Mouse (Mus musculus): ENCODE measurements around the gene Zcchc14. TPM values are rescaled to one million over a fixed set of nuclear protein-coding genes. Genes with fewer than 3 reads are reported as not detected.
A peak's percentile ranks its signal among the peaks of the same experiment; 100 is the strongest.

Gene Zcchc14
- total RNA-seq (2021), result 10 to 100 TPM; 69.6 to 72.8 TPM
- long read RNA-seq, experiment 1, full-length matches to known transcripts, result 16 of 47 reads
- long read RNA-seq, experiment 1, partial matches to known transcripts, result 21 of 47 reads
- long read RNA-seq, experiment 1, other reads (novel, unspliced or antisense), result 10 of 47 reads
- long read RNA-seq, experiment 2, full-length matches to known transcripts, result 17 of 63 reads
- long read RNA-seq, experiment 2, partial matches to known transcripts, result 29 of 63 reads
- long read RNA-seq, experiment 2, other reads (novel, unspliced or antisense), result 17 of 63 reads

DNA sequence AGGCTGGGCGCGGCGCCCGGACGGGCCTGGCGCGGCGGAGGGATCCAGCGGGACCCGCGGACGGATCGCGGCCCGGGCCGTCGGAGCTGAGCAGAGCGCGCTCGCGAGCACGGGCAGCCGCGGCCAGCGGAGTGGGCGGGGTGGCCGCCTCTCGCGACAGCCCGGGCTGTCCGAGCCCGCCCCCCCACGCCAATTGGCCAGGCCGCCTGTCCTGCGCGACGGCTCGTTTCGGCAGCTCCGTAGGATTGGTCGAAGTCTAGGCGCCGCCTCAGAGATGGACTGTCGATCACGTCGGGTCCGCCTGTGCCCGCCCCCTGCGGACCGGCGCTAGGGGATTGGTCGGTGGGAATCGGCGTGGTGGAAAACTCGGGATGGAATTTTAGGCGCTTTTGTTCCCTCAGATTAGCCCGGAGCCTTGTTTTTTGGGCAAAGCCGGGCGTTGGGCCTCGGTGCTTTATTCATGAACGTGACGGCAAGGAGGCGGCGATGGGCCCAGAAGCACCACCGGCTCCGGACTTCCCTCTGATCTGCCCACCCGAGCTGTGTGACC, at the start of gene Zcchc14:
Gene Zcchc14 (minus strand): TSS at position 128 of the 550 bp plus-strand sequence.
- peak within 1 kb of the TSS; percentile 99 for H3K27ac ChIP-seq
- peak; percentile 97 to 99 for DNase-seq (ENCODE audit: extremely low spot score in 1 of 2, low spot score in 2 of 2)
- H3K4me3 ChIP-seq, result peak within 1 kb of the TSS; percentile 83
- TF ChIP-seq CTCF (IDR thresholded peaks at IDR 0.05), result no peak
- intact Hi-C loops (cut with DNase I), result loop anchor here (2.0 to 5.0 kb wide), 2 partner anchors 78 to 254 kb away; partner anchors contain the start of gene Slc7a5

DNA sequence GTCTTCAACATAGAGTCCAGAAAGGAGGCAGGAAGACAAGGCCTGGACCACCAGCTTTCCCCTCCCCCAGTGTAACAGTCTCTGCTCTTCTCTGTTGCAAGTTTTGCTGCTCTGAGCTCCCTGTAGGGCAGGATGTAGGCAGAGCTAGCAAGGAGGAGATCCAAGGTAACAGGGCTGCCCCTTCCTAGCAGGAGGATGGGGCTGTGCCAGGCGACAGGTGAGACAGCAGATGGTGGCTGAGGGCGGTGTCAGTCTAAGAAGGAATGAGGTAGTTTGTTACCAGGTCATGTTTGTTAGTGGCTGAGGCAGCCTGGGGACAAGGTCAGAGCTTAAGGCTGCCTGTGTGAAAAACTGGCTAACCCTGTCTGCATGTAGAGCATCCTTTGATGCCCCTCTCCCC, 47.2 kb upstream of the Zcchc14 start:
- intact Hi-C loops (cut with DNase I), result no loop called here
- no peak for DNase-seq (ENCODE audit: extremely low spot score in 1 of 2, low spot score in 2 of 2)
- TF ChIP-seq CTCF (IDR thresholded peaks at IDR 0.05), result no peak
- Histone ChIP-seq H3K27ac (no peak overlapping the region), H3K4me3 (no peak overlapping the region)

DNA sequence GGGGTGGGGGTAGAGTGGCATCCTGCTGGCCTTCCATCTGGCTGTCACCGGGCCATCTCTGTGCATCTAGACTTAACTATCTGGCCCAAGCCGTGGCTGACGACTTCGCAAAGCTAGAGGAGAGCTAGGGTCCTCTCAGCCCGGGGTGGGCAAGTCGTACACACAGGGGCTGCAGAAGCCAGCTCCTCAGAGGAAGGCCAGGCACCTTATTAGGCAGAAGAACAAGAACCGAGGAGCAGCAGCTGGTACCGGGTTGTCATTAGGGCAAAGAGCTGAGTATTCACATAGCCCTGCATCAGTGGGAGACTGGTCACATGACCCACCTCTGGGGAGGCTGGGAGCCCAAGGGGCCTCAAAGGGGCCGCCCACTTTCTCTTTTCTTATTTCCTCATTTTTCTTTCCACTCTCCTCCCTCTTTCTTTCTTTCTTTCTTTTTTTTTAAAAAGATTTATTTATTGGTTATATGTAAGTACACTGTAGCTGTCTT, 46.0 kb upstream of the Zcchc14 start:
- Histone ChIP-seq H3K4me3 (no peak overlapping the region), H3K27ac (no peak overlapping the region)
- no peak for DNase-seq (ENCODE audit: extremely low spot score in 1 of 2, low spot score in 2 of 2)
- intact Hi-C loops (cut with DNase I), result no loop called here
- TF ChIP-seq CTCF (IDR thresholded peaks at IDR 0.05), result no peak

- no peak for DNase-seq (ENCODE audit: extremely low spot score in 1 of 2, low spot score in 2 of 2)
- Histone ChIP-seq H3K4me3 (no peak overlapping the region), H3K27ac (peak overlapping the region; percentile 29; the same call in 1 of the 2 replicates)
- intact Hi-C loops (cut with DNase I), result no loop called here
- TF ChIP-seq CTCF (IDR thresholded peaks at IDR 0.05), result no peak
These were observed 45.3 kb upstream of the Zcchc14 start for GRCm38 (mm10) chr8:121697735-121698614.

DNA sequence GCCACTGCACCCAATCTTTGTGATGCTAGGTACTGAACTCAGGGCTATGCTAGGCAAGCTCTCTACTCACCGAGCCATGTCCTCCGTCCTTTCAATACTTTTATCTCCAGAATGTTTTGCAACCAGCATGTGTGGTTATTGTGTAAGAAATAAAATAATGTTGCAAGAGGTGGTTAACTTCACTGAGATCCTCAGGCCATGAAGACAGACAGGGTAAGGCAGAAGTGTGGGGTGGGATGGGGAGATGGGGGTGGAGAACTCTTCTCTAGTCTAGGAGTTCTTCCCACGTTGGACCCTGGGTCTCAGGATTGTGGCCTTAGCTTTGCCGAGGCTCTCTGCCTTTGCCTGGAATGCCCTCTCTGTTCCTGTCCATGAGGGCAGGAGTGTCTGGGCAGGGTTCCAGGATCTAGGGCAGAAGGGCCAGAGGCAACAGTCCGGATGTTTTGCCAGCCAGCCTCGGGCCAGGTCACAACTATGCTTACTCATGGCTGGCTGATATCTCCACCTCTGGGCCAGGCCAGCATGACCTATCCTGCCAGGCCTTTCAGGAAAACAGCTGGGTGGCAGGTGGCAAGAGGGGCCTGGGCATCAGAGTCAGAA, 43.0 kb upstream of the Zcchc14 start:
- DNase-seq (ENCODE audit: extremely low spot score in 1 of 2, low spot score in 2 of 2), result no peak
- intact Hi-C loops (cut with DNase I), result no loop called here
- Histone ChIP-seq H3K4me3 (no peak overlapping the region), H3K27ac (no peak overlapping the region)
- TF ChIP-seq CTCF (IDR thresholded peaks at IDR 0.05), result no peak

DNA sequence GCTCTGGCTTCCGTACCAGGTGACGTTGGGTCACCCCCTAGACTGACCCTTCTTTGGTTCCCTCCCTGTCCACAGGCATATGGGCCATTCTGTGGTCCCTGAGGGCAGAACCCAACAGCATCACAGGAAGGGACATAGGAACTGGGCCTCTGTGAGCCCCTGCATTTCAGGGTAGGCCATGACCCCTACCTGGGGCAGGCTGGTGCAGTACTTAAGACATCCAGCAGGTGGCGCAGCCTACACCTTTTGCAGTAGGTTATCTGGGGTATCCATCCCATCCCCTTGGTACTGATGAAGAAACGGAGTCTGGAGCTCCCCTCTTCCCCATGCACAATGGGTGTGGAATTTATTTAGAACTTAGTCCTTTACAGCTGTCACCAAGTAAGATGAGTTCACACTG, 41.8 kb upstream of the Zcchc14 start:
- peak; percentile 95 for TF ChIP-seq CTCF (IDR thresholded peaks at IDR 0.05)
- DNase-seq (ENCODE audit: extremely low spot score in 1 of 2, low spot score in 2 of 2), result peak; percentile 48 to 49
- no peak overlapping the region for H3K4me3 ChIP-seq
- no peak overlapping the region for H3K27ac ChIP-seq
- intact Hi-C loops (cut with DNase I), result loop anchor here (5.0 kb wide), 1 partner anchor 138 kb away; no protein-coding TSS in a partner anchor

DNA sequence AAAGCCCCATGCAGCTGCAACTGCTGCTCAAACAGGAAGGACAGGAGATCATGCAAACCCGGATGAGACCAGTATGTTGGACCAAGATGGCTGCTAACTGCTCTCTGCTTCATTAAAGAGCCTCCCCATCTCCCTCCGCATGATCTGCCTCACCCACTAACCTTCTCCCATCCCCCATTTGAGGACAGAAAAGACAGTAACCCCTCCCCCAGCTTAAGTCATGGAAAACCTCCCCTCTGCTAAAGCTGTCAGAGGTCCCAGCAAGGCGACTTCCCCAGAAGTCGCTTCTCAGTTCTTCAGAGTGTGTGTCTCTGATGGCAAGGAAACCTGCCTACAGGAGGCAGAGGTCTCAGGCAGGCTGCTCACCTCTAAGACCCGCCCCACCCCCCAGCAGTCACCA, 35.8 kb upstream of the Zcchc14 start:
- no peak overlapping the region for H3K4me3 ChIP-seq
- peak overlapping the region; percentile 86; the same call in 1 of the 2 replicates for H3K27ac ChIP-seq
- TF ChIP-seq CTCF (IDR thresholded peaks at IDR 0.05), result no peak
- intact Hi-C loops (cut with DNase I), result no loop called here
- no peak for DNase-seq (ENCODE audit: extremely low spot score in 1 of 2, low spot score in 2 of 2)

DNA sequence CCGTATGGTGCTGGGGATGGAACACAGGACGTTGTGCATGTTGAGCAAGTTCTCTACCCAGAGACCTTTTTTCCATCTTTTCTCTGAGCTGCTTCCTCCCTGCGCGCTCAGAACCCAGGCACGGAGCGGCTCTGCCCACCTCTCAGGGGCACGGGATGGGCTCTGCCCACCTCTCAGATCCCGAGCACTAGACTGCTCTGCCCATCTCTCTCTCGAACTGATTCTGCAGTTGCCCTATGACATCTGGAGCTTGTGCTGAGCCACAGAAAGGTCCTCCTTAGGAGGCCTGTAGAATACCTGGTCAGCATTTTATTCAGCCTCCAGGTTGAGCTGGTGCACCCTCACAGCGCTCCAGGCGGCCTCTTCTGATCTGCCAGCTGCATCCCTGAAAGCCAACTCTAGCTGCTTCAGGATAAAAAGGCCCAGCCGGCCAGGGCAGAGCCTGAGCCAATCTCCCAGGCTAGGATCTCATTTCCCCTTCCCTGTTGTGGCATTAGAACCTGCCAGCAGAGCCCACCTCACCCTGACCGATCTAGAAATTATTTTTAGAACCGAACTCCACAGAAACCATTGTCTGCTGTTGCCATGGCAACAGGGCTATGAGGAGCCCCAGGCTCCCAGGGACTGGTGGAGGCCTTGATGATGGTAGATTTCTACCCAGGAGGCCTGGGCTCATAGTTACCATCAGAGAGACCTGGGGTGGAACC, 34.9 kb upstream of the Zcchc14 start:
- peak overlapping the region; percentile 86 for H3K27ac ChIP-seq
- intact Hi-C loops (cut with DNase I), result no loop called here
- no peak; the same call in 1 of the 2 replicates for TF ChIP-seq CTCF (IDR thresholded peaks at IDR 0.05)
- DNase-seq (ENCODE audit: extremely low spot score in 1 of 2, low spot score in 2 of 2), result peak; percentile 49 to 67
- no peak overlapping the region for H3K4me3 ChIP-seq

DNA sequence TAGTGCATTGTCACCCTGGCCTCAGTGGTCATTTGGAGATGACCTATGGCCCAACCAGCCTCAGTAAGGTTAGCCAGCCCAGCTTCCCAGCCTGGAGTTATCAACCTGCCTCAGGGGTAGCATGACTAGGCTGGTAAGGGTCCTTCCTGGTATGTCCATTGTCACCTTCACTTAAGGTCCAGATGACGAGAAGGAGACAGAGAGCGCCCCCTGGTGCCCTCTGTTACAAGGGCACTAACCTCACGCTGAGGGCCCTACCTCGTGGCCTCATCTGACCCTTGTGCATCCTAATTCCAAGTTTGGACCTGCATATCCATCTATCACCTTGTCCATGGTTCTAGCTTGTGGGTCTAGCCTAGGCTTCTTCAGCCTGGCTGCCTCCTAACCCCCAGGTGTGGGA, 32.7 kb upstream of the Zcchc14 start:
- Histone ChIP-seq H3K27ac (no peak overlapping the region), H3K4me3 (no peak overlapping the region)
- TF ChIP-seq CTCF (IDR thresholded peaks at IDR 0.05), result peak; percentile 78
- DNase-seq (ENCODE audit: extremely low spot score in 1 of 2, low spot score in 2 of 2), result peak in 1 of 2 experiments; percentile 33
- intact Hi-C loops (cut with DNase I), result loop anchor here (2.0 kb wide), 1 partner anchor 77 kb away; no protein-coding TSS in a partner anchor

DNA sequence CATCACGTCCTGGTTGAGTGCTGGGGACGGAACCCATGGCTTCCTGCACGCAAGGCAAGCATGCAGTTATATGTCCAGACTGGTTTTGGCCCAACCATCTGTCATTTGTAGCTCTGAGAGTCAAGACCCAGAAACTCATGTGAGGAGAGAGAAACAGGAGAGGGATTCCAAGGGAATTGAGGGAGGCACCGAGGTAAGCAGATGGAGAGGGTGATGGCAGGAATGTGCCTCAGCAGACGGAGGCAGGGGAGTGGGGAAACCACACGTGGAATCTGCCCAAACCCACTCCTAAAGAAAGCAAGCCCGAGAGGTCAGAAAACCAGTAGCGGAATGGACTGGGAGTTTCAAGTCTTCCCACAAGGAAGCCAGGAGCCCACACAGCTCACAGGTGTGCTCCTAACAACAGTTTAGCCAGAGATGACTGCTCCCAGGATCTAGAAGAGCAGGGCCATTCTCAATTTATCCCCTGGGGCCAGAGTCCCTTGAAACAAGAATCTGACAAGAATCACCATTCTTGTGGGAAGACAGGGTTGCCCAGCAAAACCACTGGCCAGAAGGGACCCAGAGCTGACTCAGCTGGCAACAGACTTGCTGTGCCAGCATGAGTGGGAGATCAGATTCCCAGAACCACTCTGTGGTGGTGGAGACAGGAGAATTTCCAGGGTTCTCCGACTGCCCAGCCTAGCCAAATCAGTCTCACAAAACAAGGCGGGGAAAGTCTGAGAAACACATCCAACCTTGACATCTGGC, 30.6 kb upstream of the Zcchc14 start:
- TF ChIP-seq CTCF (IDR thresholded peaks at IDR 0.05), result no peak
- intact Hi-C loops (cut with DNase I), result no loop called here
- peak in 1 of 2 experiments; percentile 32 for DNase-seq (ENCODE audit: extremely low spot score in 1 of 2, low spot score in 2 of 2)
- Histone ChIP-seq H3K4me3 (no peak overlapping the region), H3K27ac (0 out of 2 replicates have a peak overlapping the region, but pooled peaks have one; percentile 19)

Data from left cerebral cortex, adult 2 months (tissue).